Mouse (Mus musculus) thymus, postnatal 0 days (tissue): ENCODE data around the gene Gsap. TPM values are rescaled to one million over a fixed set of nuclear protein-coding genes. Genes with fewer than 3 reads are reported as not detected.
"Not testable (repeated sequence)": the region's sequence is repeated elsewhere in the genome, so short reads cannot be mapped to it uniquely, and the experiment has no call there.

ENCODE experiments used
- DNase-seq: peaks from one replicate; pipeline ENCODE4 v3.0.0-alpha.2; 2015; ENCODE audit warnings: low spot score
- polyA plus RNA-seq: library from polyadenylated mRNA; unstranded; fragments of >200 nt; fragmentation: Nextera tagmentation; extraction: Ambion mirVana; gene quantifications from 2 replicates; pipeline ENCODE4 v1.2.1, GENCODE M21; 2015

The Gsap gene
- polyA plus RNA-seq, 1 experiment from 2014 or later = 1.9 TPM

GRCm38 (mm10) chr5:21314696-21315095 is 128.6 kb downstream of the Gsap start:
- DNase-seq = no peak

DNA sequence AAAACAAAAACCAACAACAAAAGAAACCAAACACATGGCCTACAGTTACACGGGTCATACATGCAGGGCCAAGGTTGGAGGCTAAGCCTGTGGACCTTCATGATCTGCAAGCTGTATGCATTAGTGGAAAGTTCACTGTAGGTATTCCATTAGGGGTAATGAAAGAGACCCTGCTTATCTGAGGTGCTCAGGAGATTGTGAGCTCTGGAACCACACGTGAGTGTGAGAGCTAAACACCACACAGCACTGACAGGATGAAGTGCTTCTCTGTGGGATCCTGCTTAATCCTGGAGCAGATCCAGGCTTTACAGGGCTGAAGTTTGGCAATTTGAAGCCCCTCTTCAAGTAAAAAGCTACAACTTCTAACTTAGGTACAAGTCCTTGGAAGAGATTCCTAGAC is 134.1 kb downstream of the Gsap start:
- DNase-seq = no peak

DNA sequence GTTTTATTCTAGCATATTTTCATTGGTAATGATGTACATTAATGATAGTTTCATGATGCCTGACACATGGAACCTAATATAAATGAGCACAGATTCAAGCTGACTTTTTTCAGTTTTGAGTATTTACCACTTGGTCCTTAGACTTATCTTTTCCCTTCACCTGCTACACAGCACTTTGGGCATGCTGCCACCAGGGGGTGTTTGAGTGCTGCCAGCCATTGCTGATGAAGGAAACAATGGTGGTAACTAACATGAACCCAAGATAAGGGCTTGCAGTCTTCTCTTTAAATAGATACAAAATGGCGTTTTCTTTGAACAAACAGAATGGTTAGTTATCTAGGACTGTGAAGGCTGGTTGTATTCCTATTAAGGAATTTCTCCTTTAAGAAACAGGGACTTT is 140.4 kb downstream of the Gsap start:
- peak; percentile 78 for DNase-seq

DNA sequence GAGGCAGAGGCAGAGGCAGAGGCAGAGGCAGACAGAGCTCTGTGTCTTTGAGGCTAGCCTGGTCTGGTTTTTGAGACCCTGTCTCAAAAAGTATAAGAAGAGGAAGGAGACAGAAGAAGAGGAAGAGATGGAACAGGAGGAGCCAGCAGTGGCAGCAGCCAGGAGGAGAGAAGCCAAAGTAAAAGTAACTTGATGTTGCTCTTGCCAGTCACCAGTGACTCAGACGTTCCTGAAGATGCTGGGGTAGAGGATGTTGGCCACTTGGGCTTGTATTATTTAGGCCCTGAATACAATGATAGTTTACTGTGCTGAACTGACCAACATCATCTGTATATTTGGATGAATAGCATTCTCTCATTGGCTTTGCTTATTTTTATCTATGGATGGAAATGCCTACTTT is 142.5 kb downstream of the Gsap start:
- no peak for DNase-seq

DNA sequence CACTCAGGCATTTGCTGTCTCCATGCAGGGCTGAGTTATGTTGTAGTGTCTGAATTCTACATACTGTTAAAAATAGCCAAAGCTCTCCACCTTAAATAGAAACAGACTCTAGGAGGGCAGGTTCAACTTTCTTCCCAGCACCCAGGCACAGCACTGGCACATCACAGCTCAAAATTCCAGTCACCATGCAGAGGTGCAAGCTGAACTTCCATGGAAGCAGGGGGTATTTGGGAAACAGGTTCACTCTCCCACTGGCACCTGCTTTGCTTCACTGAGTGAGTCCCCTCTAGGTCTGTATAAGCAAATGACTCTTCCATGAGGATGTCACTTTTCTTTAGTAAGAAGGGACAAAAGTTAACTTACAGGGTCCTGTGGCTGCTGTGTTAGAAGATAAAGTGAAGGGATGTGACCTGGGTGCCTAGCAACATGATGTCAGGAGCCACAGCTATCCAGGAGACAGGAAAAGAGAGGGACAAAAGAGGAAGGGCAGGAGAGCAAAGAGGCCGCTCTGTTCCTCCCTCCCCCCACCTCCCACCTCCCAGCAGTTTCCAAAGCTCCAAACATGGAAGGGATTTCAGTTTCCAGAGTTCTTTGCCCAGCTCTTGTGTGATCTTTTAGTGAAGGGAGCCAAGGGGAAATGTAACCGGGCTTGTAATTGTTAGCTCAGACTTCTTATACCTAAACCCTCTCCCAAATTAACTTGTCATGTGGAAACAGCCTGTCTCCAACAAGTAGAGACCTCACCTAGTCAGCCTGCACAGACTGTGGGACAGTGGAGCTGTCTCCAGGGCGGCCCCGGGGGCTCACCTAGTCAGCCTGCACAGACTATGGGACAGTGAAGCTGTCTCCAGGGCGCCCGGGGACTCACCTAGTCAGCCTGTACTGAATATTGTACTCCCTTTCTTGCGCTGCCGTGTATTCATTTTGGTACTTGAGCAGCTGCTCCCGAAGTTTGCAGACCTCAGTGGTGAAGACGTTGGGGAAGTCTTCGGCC is 143.9 kb downstream of the Gsap start:
- no peak for DNase-seq

DNA sequence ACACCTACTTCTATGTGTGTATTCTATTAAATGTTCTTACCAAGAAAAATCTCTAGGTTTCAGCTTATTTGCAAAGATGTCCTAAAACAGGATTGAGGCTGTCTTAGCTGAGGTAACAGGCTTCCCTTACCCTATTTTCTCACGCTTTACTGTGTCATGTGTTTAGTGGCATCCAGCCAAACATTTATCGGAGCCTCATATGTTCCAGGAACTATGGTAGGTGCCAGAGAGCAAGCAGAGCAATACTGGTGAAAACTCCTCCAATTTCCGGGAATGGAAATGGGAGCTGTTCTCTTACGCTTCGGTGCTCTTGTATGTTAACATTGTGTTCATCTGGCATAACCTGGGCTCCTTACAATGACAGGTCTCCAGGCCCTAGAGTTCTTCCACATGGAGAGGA is 145.6 kb downstream of the Gsap start:
- no peak for DNase-seq

DNA sequence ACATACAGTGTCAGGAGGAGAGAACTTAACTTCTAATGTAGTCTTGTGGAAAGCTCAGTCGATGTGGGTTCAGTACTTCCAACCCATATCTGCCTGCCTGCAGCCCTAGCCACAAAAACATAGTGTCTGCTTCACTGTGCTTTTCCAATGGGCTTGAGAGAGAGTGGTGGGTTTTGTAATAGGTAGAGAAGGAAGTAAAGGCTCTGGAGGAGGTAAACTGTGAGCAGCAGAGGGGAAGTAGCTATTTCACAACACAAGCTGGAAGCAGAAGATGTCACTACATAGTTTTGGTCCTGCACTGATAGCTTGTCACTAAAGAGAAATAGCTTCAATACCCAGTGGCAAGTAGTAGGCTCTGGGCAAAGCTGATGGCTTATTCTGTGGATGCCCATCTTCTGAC is 146.1 kb downstream of the Gsap start:
- DNase-seq = no peak

DNA sequence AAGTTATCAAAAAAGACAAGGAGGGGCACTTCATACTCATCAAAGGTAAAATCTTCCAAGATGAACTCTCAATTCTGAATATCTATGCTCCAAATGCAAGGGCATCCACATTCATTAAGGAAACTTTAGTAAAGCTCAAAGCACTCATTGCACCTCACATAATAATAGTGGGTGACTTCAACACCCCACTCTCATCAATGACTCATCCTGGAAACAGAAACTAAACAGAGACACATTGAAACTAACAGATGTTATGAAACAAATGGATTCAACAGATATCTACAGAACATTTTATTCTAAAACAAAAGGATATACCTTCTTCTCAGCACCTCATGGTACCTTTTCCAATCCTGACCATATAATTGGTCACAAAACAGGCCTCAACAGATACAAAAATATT is 156.2 kb downstream of the Gsap start:
- DNase-seq = not testable (repeated sequence)

DNA sequence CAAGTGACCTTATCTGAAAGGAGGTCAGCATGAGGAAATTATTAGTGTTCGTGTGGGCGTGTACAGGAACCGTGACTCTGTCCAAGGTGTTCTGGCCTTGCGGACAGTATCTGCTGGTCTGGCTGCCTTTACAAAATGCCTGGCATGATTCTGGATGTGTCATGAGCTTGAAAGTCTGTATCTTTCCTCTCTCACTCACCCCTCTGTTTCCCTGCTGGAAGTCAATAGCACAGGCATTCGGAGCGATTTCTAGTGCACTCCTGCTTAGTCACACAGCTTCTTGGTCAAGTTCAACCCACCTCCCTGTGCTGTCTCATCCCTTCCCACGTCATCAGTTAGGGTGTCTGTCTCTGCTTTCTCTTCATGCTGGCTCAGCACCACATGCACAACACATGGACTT is 162.3 kb downstream of the Gsap start:
- no peak for DNase-seq

DNA sequence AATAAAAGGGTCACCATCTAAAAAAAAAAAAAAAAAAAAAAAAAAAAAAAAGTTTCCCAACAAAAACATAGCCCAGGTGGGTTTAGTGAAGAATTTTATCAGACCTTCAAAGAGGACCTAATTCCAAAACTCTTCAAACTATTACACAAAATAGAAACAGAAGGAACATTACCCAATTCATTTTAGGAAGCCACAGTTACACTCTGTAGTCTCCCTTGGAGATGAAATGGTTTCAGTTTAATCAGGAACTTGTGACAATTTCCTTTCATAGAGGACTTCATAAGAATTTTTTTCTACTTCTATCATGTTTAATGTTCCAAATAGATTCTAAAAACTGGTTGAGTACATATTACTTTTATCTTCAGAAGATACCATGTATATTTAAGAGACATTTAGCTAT is 165.6 kb downstream of the Gsap start:
- no peak for DNase-seq

DNA sequence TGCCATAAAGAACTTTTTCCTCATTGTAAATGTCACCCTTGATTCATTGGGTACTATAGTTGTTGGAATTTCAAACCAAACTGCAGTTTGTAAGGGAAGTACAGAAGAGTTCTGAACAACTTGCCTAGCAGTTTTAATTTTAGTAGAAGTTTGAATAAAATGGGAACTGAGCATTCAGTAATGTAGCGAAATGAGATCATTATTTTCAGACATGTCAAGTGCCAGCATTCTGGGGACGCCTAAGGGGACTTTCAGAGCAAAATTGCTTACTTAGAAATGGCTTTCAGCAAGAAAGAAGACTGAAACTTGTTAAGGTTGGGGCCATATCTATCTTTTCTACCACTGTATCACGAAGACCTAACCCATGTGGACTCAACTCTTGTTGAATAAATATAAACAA is 172.6 kb downstream of the Gsap start:
- DNase-seq = no peak

GRCm38 (mm10) chr5:21363343-21363742 is 177.3 kb downstream of the Gsap start:
- no peak for DNase-seq

Other genes starting within 250 kb of the Gsap start
- gene Rsbn1l, start 229.9 kb upstream of the Gsap start, polyA plus RNA-seq = 21.6 and 28.7 TPM in 2 replicates
- gene Ptpn12, start 130.3 kb upstream of the Gsap start, polyA plus RNA-seq = 21.2 and 21.6 TPM in 2 replicates
- gene Fgl2, start 186.4 kb downstream of the Gsap start, polyA plus RNA-seq = 4.5 and 4.8 TPM in 2 replicates
- 0.21 TPM in 1 of 2 replicates, not detected in the other for gene Ccdc146, start 238.4 kb downstream of the Gsap start, polyA plus RNA-seq
- gene Fam185a, start 238.7 kb downstream of the Gsap start, polyA plus RNA-seq = 4.9 and 5.2 TPM in 2 replicates